Mouse (Mus musculus): Measurements from ENCODE around the gene Dock9. TPM values are rescaled to one million over a fixed set of nuclear protein-coding genes. Genes with fewer than 3 reads are reported as not detected.

The Dock9 gene
- polyA plus RNA-seq, 1 experiment, result not detected

GRCm38 (mm10) chr14:121752686-121753426 lies 44.8 kb downstream of the Dock9 start:
- no peak overlapping the region for H3K27ac ChIP-seq (ENCODE audit: insufficient read depth, low read depth, low read length)
- 42% methylated on average over 19 of the region's 19 CpGs for WGBS
- H3K4me1 ChIP-seq (ENCODE audit: control insufficient read depth, insufficient read depth, low read length), result peaks cover 6% of the 10 kb centered on the region
- no peak overlapping the region for H3K4me3 ChIP-seq (ENCODE audit: insufficient read depth, low read depth, low read length)
- TF ChIP-seq CTCF (IDR thresholded peaks at IDR 0.05; ENCODE audit: insufficient read depth, low read depth, low read length) (no peak), POLR2A (IDR thresholded peaks at IDR 0.05; ENCODE audit: insufficient read depth, low read depth, low read length) (no peak)

- no peak for TF ChIP-seq CTCF (IDR thresholded peaks at IDR 0.05; ENCODE audit: insufficient read depth, low read depth, low read length)
- no peak for TF ChIP-seq POLR2A (IDR thresholded peaks at IDR 0.05; ENCODE audit: insufficient read depth, low read depth, low read length)
- Histone ChIP-seq H3K4me3 (ENCODE audit: insufficient read depth, low read depth, low read length) (no peak overlapping the region), H3K4me1 (ENCODE audit: control insufficient read depth, insufficient read depth, low read length) (peaks cover 6% of the 10 kb centered on the region), H3K27ac (ENCODE audit: insufficient read depth, low read depth, low read length) (no peak overlapping the region)
- WGBS, result 85% methylated on average over 9 of the region's 9 CpGs
Observed at GRCm38 (mm10) chr14:121749606-121750005, 48.0 kb downstream of the Dock9 start.

GRCm38 (mm10) chr14:121749084-121749483 lies 48.6 kb downstream of the Dock9 start:
- TF ChIP-seq CTCF (IDR thresholded peaks at IDR 0.05; ENCODE audit: insufficient read depth, low read depth, low read length) (no peak), POLR2A (IDR thresholded peaks at IDR 0.05; ENCODE audit: insufficient read depth, low read depth, low read length) (no peak)
- 92% methylated on average over 10 of the region's 10 CpGs for WGBS
- Histone ChIP-seq H3K4me1 (ENCODE audit: control insufficient read depth, insufficient read depth, low read length) (peaks cover 6% of the 10 kb centered on the region), H3K27ac (ENCODE audit: insufficient read depth, low read depth, low read length) (no peak overlapping the region), H3K4me3 (ENCODE audit: insufficient read depth, low read depth, low read length) (no peak overlapping the region)

GRCm38 (mm10) chr14:121747360-121747759 lies 50.3 kb downstream of the Dock9 start:
- Histone ChIP-seq H3K27ac (ENCODE audit: insufficient read depth, low read depth, low read length) (no peak overlapping the region), H3K4me3 (ENCODE audit: insufficient read depth, low read depth, low read length) (no peak overlapping the region), H3K4me1 (ENCODE audit: control insufficient read depth, insufficient read depth, low read length) (0 out of 2 replicates have a peak, but pooled peaks cover under 1% of the 10 kb centered on the region)
- 88% methylated on average over 7 of the region's 7 CpGs for WGBS
- no peak for TF ChIP-seq CTCF (IDR thresholded peaks at IDR 0.05; ENCODE audit: insufficient read depth, low read depth, low read length)
- no peak for TF ChIP-seq POLR2A (IDR thresholded peaks at IDR 0.05; ENCODE audit: insufficient read depth, low read depth, low read length)

GRCm38 (mm10) chr14:121743787-121744417 lies 53.7 kb downstream of the Dock9 start:
- TF ChIP-seq CTCF (IDR thresholded peaks at IDR 0.05; ENCODE audit: insufficient read depth, low read depth, low read length), result no peak
- no peak for TF ChIP-seq POLR2A (IDR thresholded peaks at IDR 0.05; ENCODE audit: insufficient read depth, low read depth, low read length)
- Histone ChIP-seq H3K4me1 (ENCODE audit: control insufficient read depth, insufficient read depth, low read length) (peaks cover 3% of the 10 kb centered on the region; the same call in 1 of the 2 replicates), H3K4me3 (ENCODE audit: insufficient read depth, low read depth, low read length) (no peak overlapping the region), H3K27ac (ENCODE audit: insufficient read depth, low read depth, low read length) (no peak overlapping the region)
- 83% methylated on average over 9 of the region's 9 CpGs for WGBS

- 24% methylated on average over 24 of the region's 24 CpGs for WGBS
- Histone ChIP-seq H3K4me3 (ENCODE audit: insufficient read depth, low read depth, low read length) (peak overlapping the region; percentile 44), H3K27ac (ENCODE audit: insufficient read depth, low read depth, low read length) (no peak overlapping the region; the same call in 1 of the 2 replicates), H3K4me1 (ENCODE audit: control insufficient read depth, insufficient read depth, low read length) (peaks cover 9% of the 10 kb centered on the region)
- TF ChIP-seq CTCF (IDR thresholded peaks at IDR 0.05; ENCODE audit: insufficient read depth, low read depth, low read length) (no peak), POLR2A (IDR thresholded peaks at IDR 0.05; ENCODE audit: insufficient read depth, low read depth, low read length) (no peak)
Observed at GRCm38 (mm10) chr14:121738431-121739403, 58.9 kb downstream of the Dock9 start.

- no peak for TF ChIP-seq POLR2A (IDR thresholded peaks at IDR 0.05; ENCODE audit: insufficient read depth, low read depth, low read length)
- TF ChIP-seq CTCF (IDR thresholded peaks at IDR 0.05; ENCODE audit: insufficient read depth, low read depth, low read length), result no peak
- Histone ChIP-seq H3K4me1 (ENCODE audit: control insufficient read depth, insufficient read depth, low read length) (peaks cover 9% of the 10 kb centered on the region), H3K27ac (ENCODE audit: insufficient read depth, low read depth, low read length) (no peak overlapping the region), H3K4me3 (ENCODE audit: insufficient read depth, low read depth, low read length) (peak overlapping the region; percentile 13; the same call in 1 of the 2 replicates)
- 89% methylated on average over 8 of the region's 8 CpGs for WGBS
Observed at GRCm38 (mm10) chr14:121737277-121737676, 60.4 kb downstream of the Dock9 start.

GRCm38 (mm10) chr14:121735678-121736077 lies 62.0 kb downstream of the Dock9 start:
- Histone ChIP-seq H3K4me3 (ENCODE audit: insufficient read depth, low read depth, low read length) (no peak overlapping the region), H3K4me1 (ENCODE audit: control insufficient read depth, insufficient read depth, low read length) (peaks cover 17% of the 10 kb centered on the region), H3K27ac (ENCODE audit: insufficient read depth, low read depth, low read length) (no peak overlapping the region)
- WGBS, result 70% methylated on average over 7 of the region's 7 CpGs
- TF ChIP-seq CTCF (IDR thresholded peaks at IDR 0.05; ENCODE audit: insufficient read depth, low read depth, low read length) (no peak), POLR2A (IDR thresholded peaks at IDR 0.05; ENCODE audit: insufficient read depth, low read depth, low read length) (no peak)

Measured in olfactory bulb, adult 2 months (tissue).